Mouse (Mus musculus): ENCODE data around the gene Pecam1.
"Not testable (repeated sequence)": the region's sequence is repeated elsewhere in the genome, so short reads cannot be mapped to it uniquely, and the experiment has no call there.

Gene Pecam1

DNA sequence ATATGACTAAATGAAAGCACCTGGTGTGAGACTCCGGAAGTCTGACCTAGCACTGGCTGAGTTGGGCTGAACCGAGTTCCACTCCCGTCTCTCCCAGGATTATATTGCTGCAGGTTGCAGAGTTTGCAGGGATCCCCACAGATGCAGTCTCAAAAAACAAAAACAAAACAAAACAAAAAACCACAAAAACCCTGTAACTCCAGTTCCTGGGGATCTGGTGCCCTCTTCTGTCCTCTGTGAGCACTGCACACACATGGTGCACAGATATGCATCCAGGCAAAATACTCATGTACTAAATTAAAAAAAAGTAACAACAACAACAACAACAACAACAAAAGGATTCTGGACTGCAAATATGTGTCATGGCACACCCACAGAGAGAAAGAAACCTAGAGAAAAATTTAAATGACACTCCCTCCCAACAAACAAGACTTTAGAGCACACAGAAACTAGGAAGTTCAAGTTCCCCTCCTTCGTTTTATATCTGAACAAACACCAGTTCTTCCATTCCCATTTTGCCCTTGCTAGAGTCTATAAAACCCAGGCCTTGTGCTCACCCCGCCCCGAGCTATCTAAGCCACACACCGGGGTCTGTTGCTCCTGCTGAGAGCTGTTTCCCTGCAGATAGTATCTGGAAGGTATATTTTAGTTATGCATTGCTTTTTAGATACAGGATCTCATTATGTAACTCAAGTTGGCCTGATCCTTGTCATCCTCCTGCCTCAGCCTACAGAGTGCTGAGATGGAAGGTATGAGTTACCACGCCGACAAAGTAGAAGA is 20.0 kb upstream of the Pecam1 start:
- DNase-seq (ENCODE audit: low spot score in 2 of 2), result peak in 1 of 2 experiments; percentile 48

DNA sequence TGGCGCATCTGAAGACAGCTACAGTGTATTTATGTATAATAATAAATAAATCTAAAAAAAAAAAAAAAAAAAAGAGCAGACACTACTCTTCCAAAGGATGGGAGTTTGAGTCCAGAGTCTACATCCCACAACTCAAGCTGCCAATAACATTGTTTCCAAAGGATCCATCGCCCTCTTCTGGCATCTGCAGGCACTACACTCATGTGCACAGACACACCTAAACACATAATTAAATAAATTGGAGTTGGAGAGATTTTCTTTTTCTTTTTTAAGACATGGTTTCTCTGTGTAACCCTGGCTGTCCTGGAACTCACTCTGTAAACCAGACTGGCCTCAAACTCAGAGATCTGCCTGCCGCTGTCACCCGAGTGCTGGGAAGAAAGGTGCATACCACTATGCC is 17.1 kb upstream of the Pecam1 start:
- DNase-seq (ENCODE audit: low spot score in 2 of 2), result no peak

DNA sequence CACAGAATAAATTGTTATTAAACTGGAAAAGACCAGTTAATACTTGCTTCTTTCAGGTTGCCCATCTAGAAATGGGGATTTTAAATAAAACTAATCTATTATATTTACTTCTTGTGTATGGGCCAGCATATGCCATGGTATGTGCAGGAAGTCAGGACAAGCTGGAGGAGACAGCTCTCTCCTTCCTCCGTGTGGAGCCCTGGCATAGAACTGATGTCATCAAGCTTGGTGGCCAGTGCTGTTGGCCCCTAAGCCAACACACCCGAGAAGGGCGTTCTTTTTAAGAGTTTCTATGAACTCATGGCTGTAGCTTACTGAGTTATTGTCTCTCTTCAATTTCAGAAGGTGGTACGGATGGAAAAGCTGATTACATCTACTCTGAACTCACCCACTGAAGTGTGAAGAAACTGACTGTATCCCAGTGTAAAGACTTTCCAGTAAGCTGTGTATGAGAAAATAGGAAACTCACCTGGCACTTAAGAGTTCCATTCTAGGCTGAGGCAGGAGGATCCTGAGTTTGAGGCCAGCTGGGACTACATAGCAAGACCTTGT is 16.3 kb upstream of the Pecam1 start:
- DNase-seq (ENCODE audit: low spot score in 2 of 2), result no peak

DNA sequence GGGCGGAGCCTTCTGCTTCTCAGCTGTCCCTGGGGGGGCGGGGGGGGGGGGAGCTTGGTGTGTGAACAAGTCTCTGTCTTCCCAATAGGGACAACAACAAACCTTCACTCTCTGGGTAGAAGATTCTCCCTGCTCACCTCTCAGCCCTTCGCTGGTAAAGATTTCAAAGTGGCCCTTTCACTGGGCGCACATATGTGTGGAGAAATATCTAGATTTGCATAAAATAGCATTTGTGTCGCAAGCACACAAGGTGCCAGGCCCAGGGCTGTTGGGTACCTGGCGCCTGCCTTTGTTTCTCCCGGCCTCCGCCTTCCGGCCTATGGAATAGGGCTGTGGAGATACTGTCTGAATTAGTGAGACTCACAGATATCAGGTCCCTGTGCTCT is 12.4 kb upstream of the Pecam1 start:
- no peak for DNase-seq (ENCODE audit: low spot score in 2 of 2)

DNA sequence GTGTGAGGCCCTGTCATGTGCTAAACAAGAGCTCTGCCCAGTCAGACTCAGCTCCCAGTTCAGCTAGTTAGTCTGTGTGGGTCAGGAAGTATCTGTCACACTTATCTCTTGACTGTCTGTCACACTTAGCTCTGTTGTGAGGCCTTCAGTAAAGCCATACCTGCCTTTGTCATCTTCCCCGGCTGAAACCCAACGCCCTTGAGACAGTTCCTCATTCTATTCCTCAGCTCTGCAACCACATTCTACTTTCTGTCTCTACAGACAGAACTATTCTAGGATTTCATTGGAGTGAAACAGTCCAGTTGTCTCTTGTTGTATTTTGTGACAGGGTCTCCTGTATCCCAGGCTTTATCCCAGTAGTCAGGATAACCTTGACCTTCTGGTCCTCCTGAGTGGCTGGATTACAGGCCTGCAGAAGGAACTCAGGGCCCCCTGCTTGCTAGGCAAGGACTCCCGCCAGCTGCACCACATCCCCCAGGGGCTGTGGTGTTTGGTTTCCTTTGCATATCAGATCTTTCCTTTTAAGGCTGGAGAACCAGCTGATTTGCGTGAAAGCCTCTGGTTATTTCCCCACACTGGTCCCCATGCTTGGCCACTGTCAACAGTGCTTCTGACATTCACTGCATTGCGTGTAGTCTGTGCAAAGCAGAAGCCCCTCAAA is 11.8 kb upstream of the Pecam1 start:
- peak; percentile 39 to 51 for DNase-seq (ENCODE audit: low spot score in 2 of 2)

DNA sequence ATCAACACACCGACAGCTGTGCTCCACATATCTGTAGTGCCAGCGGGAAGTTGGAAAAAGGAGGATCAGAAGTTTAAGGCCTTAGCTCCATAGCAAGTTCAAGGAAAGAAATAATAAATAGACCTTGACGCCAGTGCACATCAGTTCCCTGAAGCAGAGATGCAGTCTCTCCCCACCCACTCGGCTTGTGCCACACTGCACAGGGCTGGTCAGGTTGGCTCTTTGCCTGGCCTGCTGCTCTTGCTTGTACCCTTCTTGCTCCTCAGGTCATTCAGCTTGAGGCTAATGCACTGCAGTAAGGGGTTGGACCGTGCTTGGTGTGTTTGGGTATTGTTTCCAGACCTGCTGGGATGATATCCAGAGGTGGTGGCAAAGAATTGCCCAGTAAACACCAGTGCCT is 10.1 kb upstream of the Pecam1 start:
- no peak for DNase-seq (ENCODE audit: low spot score in 2 of 2)

DNA sequence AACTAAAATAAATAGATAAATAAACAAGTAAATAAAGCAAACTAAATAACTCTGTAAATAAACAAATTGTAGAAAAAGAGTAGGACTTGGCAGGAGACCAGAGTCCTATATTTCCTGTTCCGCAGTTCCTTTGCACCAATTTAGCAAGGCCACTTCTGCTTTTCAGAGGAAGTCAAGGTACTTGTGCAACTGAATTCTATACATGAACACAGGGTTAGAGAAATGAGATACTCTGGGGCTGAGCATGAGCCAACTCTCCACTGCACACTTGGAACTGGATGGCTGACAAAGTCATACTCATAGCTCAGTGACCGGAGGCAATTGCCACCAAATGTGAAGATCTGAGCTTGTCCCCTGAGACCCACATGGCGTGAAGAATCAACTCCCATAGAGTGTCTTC is 8.6 kb upstream of the Pecam1 start:
- DNase-seq (ENCODE audit: low spot score in 2 of 2), result no peak

DNA sequence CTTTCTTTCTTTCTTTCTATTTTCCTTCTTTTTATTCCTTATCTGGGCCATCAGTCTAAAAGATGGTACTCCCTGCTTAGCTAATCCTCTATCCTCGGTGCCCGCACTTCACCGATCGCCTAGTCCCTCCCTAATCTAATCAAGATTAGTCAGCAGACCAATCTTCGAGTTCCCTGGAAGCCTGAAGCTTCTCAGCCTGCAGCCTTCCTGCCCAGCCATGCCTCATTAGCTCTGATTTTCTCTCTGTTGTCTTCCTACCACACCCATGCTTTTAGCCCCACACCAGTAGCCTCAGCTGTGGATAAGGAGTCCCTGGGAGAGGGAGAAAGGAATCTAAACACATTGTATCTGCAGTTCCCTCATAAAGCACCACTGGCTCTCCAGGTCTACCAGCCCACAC is 5.2 kb upstream of the Pecam1 start:
- DNase-seq (ENCODE audit: low spot score in 2 of 2), result no peak

DNA sequence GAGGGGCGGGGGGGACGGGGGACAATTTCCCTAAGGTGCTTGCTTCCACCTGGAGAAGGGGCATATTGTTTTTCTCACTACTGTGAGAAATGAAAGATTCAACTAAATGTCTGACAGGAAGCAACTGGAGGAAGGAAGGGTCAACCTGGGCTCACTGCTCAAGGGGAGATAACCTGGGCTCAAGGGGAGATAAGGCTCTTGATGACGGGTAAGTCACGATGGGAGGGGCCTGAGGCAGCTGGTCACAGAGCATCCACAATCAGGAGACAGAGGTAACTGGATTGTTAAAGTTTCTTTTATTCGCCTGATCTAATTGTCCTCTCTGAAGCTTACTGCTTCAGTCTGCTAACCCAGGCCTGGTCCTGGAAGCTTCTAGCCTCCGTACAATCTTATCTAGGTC is 2.9 kb upstream of the Pecam1 start:
- no peak for DNase-seq (ENCODE audit: low spot score in 2 of 2)

DNA sequence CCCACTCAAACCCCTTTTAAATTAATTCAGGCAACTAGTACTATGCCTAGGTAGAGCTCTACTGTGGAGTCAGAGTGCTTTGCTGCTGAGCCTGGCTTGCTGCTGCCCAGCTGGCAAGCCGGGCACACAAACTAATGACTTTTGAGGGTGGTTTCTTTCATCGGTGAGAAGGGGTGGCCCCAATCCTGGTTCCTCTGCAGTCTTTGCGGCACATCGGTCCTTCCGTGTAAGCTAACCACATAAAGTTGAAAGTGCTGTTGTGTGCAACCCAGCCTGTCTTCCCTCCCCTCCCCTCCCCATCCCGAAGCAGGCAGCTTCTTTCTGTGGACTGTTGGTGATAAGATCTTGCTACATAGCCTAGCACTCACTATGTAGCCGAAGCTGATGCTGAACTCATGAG is 1.7 kb upstream of the Pecam1 start:
- peak; percentile 40 to 53 for DNase-seq (ENCODE audit: low spot score in 2 of 2)

DNA sequence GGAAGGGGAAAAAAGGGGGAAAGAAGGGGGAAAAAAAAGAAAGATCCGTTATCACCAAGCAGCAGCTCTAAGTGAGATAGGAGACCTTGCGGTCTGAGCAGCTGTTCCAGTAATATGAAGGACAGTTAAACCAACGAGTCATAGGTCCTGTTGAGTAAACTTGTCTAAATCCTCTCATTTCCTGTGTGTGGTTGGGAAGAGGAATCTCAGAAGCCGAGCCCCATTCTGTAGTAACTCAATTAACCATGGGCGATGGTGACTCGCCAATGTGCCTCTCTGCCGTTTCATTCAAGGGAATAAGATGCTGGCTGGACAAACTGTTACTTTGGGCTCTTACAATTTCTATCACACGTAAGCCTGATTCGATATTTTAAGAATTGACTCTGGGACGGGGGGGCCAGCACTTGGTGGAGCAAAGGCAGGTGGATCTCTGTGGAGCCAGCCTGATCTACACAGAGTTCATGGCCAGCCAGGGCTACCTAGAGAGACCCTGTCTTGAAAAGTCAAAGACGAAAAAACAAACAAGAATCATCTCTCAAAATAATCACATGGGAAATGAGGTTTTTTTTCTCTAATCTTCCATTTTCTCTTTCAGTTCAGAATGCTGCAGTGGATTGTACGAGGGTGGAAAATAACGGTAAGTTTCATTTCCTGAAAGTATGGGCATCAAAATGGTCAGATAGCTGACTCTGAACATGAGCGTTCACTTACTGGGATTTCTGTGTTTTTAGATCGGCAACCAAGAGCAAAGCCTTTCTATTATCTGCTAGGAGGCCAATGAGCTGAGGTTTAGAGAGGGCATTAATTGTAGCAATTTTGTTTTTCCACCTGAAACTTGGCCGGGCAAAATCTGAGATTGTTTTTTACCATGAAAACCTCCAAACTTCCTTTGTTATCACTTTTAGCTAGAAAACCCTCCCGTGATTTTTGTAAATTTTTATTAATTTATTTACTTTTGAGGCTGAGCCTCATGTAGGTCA is 901 bp upstream of the Pecam1 start, which contains the start of gene Milr1:
Gene Milr1 (plus strand): TSS at position 188 of the 980 bp plus-strand sequence.
- DNase-seq (ENCODE audit: low spot score in 2 of 2), result no peak

DNA sequence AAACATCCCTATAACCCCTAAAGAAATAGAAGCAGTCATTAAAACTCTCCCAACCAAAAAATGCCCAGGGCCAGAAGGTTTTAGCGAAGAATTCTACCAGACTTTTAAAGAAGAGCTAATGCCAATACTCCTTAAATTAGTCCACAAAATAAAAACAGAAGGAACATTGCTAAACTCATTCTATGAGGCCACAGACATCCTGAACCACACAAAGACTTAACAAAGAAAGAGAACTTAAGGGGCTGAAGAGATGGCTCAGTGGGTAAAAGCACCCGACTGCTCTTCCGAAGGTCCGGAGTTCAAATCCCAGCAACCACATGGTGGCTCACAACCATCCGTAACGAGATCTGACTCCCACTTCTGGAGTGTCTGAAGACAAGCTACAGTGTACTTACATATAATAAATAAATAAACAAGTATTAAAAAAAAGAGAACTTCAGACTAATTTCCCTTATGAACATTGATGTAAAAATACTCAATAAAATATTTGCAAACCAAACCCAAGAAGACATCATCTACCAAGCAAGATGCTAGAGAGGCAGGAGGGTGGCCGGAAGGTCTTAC is 789 bp downstream of the Pecam1 start:
- not testable (repeated sequence) for DNase-seq (ENCODE audit: low spot score in 2 of 2)

DNA sequence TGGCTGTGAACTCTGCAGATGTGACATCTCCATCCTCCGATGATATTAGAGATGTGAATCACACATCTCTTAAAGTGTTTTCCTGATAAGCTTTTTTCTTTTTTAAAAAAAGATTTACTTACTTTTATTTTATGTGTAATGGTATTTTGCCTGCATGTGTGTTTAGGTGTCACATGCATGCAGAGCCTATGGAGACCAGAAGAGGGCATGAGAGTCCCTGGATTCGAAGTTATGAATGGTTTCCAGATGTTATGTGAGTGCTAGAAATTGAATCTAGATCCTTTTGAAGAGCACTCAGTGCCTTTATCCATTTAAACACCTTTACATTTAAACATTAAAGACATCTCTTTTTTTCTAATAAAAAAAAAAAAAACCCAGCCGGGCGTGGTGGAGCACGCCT is 5.5 kb downstream of the Pecam1 start:
- no peak for DNase-seq (ENCODE audit: low spot score in 2 of 2)

DNA sequence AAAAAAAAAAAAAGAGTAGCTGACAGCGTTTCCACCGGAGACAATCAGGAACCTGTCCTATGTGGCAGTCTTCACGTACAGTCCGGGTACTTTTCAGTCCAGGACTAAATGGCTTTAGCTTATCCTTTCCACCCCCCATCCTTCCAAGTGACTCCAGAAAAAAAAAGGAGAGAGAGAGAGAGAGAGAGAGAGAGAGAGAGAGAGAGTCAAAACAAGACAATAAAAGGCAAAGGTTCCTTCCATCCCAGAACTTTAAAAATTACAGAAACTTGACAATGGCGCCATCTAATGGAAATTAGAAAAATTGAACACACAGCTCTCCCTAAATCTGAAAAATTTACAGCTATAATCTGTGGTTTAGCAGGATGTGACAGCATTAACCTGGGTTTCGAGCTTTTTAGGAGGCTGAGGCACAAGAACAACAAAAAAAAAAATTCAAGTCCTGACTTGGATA is 8.0 kb downstream of the Pecam1 start:
- DNase-seq (ENCODE audit: low spot score in 2 of 2), result no peak

DNA sequence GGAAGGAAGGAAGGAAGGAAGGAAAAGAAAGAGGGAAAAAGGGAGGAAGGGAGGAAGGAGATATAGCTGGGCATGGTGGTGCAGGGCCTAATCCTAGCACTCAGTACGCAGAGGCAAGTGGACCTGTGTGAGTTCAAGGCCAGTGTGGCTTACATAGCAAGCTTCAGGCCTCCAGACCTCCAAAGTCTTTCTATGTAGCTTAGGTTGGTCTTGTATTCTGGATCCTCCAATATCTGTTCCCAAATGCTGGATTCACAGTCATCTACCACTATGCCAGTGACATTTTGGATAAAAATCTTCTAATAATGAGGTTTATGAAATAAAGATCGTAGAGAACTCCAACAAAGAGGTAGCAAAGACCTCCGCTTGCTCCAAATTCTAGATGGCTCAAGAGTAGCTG is 8.6 kb downstream of the Pecam1 start:
- no peak for DNase-seq (ENCODE audit: low spot score in 2 of 2)

DNA sequence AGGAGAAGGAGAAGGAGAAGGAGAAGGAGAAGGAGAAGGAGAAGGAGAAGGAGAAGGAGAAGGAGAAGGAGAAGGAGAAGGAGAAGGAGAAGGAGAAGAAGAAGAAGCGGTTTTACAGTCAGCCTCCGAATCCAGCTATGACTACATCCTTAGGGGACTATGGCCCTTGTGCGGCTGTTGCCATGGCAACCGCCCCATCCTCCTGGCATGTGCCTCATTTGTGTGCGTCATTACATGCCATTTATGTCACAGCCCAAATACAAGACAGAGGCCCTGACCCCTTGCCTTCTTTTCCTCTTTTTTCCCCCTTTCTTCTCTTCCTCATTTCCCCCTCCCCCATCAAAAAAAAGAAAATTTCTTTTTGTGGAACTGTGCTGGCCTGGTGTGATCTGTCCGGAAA is 9.2 kb downstream of the Pecam1 start:
- DNase-seq (ENCODE audit: low spot score in 2 of 2), result no peak

DNA sequence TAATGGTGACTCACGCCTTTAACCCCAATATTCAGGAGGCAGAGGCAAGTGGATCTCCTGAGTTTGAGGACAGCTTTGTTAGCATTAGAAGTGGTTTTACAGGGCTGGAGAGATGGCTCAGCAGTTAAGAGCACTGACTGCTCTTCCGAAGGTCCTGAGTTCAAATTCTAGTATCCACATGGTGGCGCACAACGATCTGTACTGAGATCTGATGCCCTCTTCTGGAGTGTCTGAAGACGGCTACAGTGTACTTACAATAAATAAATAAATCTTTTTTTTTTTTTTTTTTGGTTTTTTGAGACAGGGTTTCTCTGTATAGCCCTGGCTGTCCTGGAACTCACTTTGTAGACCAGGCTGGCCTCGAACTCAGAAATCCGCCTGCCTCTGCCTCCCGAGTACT is 9.7 kb downstream of the Pecam1 start:
- not testable (repeated sequence) for DNase-seq (ENCODE audit: low spot score in 2 of 2)

DNA sequence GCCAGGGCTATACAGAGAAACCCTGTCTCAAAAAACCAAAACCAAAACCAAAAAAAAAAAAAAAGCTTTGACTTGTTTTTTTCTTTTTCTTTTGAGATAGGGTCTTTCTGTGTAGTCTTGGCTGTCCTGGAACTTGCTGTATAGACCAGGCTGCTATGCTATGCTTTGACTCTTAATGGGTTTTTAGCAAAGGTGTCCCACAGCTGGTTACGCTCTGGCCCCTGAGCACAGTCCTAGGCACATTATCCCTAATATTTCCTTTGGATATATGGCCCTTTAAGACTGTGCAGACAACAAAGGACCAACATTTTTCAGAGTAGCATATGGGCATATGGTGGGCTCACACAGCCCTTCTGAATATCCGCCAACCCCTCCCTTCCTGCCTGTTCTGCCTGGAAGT is 11.3 kb downstream of the Pecam1 start:
- no peak for DNase-seq (ENCODE audit: low spot score in 2 of 2)

DNA sequence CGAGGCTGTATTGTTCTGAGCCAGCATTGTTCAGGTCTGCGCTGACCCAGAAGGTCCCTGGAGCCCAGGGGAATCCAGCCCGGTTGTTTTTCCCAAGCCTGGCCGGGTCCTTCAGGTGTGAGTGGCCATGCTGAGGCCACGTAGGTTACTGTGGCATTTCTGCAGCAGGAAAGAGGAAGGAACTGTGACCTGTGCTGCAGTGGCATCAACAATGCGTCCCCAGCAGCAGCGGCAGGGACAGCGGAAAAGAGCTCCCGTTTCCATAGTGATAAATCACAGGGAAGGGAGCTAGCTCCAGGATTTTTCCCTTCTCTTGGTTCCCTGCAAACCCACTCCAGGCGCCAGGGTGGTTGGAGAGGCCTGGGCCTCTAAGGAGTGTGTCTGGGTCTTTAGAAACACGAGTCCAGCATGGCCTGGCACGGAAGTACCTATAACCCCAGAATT is 13.2 kb downstream of the Pecam1 start:
- DNase-seq (ENCODE audit: low spot score in 2 of 2), result no peak

DNA sequence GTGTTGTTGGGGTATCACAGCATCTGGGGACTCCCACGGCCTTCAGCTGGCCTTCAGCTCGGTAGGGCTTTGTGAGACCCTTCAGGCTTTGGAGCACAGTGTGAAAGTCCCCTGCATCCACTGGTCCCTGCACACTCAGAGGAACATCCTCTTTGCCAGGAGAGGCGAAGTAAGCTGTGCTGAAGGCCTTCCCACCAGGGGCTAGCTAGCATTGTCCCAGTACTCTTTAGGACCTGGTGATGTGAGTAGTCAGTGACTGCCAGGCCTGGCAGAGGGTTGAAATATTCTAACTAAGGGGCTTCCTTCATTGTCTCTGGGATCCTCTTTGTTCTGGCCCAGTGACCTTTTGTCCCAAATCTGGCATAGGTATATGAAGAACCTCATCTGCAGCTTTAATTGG is 13.8 kb downstream of the Pecam1 start:
- DNase-seq (ENCODE audit: low spot score in 2 of 2), result no peak

DNA sequence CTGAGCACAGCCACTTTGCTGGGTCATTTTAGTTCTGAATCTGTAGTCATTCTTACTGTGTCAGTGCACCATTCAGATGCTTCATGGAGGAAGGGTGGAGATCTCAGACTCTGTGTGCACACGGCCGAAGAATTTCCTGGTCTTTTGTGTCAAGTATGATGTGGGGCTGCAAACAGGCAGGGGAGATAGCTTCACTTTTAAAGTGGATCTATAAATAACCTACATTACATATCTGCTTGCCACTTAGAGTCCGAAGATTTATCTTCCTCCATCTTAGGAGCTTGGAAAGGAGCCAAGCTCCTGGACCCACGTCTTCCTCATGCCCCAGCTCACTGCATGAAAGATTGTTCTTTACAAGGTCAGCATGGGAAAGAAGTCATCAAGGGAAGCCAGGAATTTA is 19.7 kb downstream of the Pecam1 start:
- DNase-seq (ENCODE audit: low spot score in 2 of 2), result no peak

DNA sequence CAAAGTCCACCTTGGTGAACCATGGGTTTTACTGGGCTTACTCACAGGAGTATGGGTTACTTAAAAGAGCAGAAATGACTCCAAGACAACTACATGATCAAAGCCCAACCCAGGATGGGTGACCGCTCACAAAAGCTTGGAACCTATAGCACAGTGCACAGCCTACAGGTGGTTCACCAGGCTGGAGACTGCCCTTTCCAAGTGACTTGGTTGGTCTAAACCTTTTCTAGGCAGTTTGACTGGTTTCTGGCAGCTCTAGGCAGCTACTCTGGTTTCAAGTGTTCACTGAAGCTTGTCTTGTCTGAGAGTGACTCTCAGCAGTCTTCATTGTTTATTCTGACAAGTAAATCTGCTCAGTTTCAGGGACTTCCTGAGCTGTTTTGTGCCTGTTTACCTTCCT is 20.8 kb downstream of the Pecam1 start:
- DNase-seq (ENCODE audit: low spot score in 2 of 2), result no peak

Measured in spleen, postnatal 14 days (tissue).